Mouse (Mus musculus): Measurements from ENCODE around the gene Hsp90aa1. TPM values are rescaled to one million over a fixed set of nuclear protein-coding genes. Genes with fewer than 3 reads are reported as not detected.

Hsp90aa1 gene
- polyA plus RNA-seq, 1 experiment from 2014 or later, result 675 TPM

DNA sequence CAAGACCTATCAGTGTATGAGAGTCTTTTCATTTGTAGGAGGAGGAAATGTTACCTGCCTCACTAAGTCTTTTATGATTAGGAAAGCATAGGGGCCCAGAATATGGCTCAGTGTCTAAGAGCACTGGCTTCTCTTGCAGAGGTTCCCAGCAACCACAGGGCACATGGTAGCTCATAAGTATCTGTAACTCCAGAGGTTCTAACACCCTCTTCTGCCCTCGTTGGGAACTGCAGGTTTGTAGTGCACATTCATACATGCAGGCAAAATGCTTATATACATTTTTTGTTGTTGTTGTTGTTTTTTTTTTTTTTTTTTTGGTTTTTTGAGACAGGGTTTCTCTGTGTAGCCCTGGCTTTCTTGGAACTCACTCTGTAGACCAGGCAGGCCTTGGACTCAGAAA is 23.9 kb upstream of the Hsp90aa1 start:
- Histone ChIP-seq H3K27me3 (ENCODE audit: control insufficient read depth, insufficient read depth, low read length) (no peaks in the 10 kb centered on the region), H3K4me3 (ENCODE audit: control insufficient read depth in 1 of 2, insufficient read depth in 1 of 2, low read depth in 1 of 2, low read length in 2 of 2) (no peak overlapping the region), H3K4me1 (ENCODE audit: control insufficient read depth in 2 of 2, insufficient read depth in 2 of 2, low read length in 2 of 2) (no peaks in the 10 kb centered on the region), H3K9me3 (ENCODE audit: control insufficient read depth, low read length) (no peaks in the 10 kb centered on the region), H3K9ac (ENCODE audit: low read length) (no peak overlapping the region), H3K36me3 (ENCODE audit: control insufficient read depth, insufficient read depth, low read length) (no peaks in the 10 kb centered on the region), H3K27ac (replicated peaks in 1 of 2; ENCODE audit: control insufficient read depth in 1 of 2, insufficient read depth in 1 of 2, low read depth in 2 of 2, low read length in 2 of 2) (no peak overlapping the region), H3K4me2 (ENCODE audit: low read length) (no peak overlapping the region)
- WGBS, result 42% methylated on average over 1 of the region's 1 CpGs
- no peak for ATAC-seq (ENCODE audit: insufficient number of reproducible peaks, insufficient read depth, low FRiP score, low read depth)

DNA sequence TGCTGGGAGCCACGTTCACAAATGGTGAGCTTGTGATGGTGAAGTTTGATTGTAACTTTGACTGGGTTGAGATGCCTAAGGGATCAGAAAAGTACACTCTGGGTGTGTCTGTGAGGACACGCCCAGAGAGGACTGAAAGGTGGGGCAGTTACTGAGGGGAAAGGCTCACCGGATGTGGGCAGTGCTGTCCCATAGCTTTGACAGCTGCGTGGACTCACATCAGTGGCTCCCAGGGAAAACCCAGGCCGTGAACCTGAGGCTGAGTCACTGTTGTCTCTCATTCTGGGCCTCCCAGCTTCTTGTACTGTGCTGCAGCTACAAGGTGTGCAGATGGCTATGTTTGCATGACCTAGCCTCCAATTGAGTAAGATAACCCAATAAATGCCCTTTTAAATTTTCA is 23.0 kb upstream of the Hsp90aa1 start:
- Histone ChIP-seq H3K36me3 (ENCODE audit: control insufficient read depth, insufficient read depth, low read length) (no peaks in the 10 kb centered on the region), H3K27ac (replicated peaks in 1 of 2; ENCODE audit: control insufficient read depth in 1 of 2, insufficient read depth in 1 of 2, low read depth in 2 of 2, low read length in 2 of 2) (no peak overlapping the region), H3K4me1 (ENCODE audit: control insufficient read depth in 2 of 2, insufficient read depth in 2 of 2, low read length in 2 of 2) (no peaks in the 10 kb centered on the region), H3K4me3 (ENCODE audit: control insufficient read depth in 1 of 2, insufficient read depth in 1 of 2, low read depth in 1 of 2, low read length in 2 of 2) (no peak overlapping the region), H3K27me3 (ENCODE audit: control insufficient read depth, insufficient read depth, low read length) (0 out of 2 replicates have a peak, but pooled peaks cover under 1% of the 10 kb centered on the region), H3K4me2 (ENCODE audit: low read length) (no peak overlapping the region), H3K9me3 (ENCODE audit: control insufficient read depth, low read length) (no peaks in the 10 kb centered on the region), H3K9ac (ENCODE audit: low read length) (no peak overlapping the region)
- no peak for ATAC-seq (ENCODE audit: insufficient number of reproducible peaks, insufficient read depth, low FRiP score, low read depth)
- 76% methylated on average over 5 of the region's 5 CpGs for WGBS

- H3K4me3 ChIP-seq (ENCODE audit: control insufficient read depth in 1 of 2, insufficient read depth in 1 of 2, low read depth in 1 of 2, low read length in 2 of 2), result no peak overlapping the region
- 0 out of 2 replicates have a peak, but pooled peaks cover 5% of the 10 kb centered on the region for H3K27me3 ChIP-seq (ENCODE audit: control insufficient read depth, insufficient read depth, low read length)
- WGBS, result 85% methylated on average over 5 of the region's 5 CpGs
- no peaks in the 10 kb centered on the region for H3K9me3 ChIP-seq (ENCODE audit: control insufficient read depth, low read length)
- no peak overlapping the region for H3K27ac ChIP-seq (replicated peaks in 1 of 2; ENCODE audit: control insufficient read depth in 1 of 2, insufficient read depth in 1 of 2, low read depth in 2 of 2, low read length in 2 of 2)
- no peaks in the 10 kb centered on the region for H3K4me1 ChIP-seq (ENCODE audit: control insufficient read depth in 2 of 2, insufficient read depth in 2 of 2, low read length in 2 of 2)
- ATAC-seq (ENCODE audit: insufficient number of reproducible peaks, insufficient read depth, low FRiP score, low read depth), result no peak
- H3K4me2 ChIP-seq (ENCODE audit: low read length), result no peak overlapping the region
- no peak overlapping the region for H3K9ac ChIP-seq (ENCODE audit: low read length)
- no peaks in the 10 kb centered on the region for H3K36me3 ChIP-seq (ENCODE audit: control insufficient read depth, insufficient read depth, low read length)
These were observed 22.5 kb upstream of the Hsp90aa1 start for GRCm38 (mm10) chr12:110725051-110725450.

GRCm38 (mm10) chr12:110716004-110716403 is 13.5 kb upstream of the Hsp90aa1 start:
- H3K9me3 ChIP-seq (ENCODE audit: control insufficient read depth, low read length), result 0 out of 2 replicates have a peak, but pooled peaks cover 4% of the 10 kb centered on the region
- H3K27ac ChIP-seq (replicated peaks in 1 of 2; ENCODE audit: control insufficient read depth in 1 of 2, insufficient read depth in 1 of 2, low read depth in 2 of 2, low read length in 2 of 2), result no peak overlapping the region
- H3K4me2 ChIP-seq (ENCODE audit: low read length), result no peak overlapping the region
- WGBS, result 25% methylated on average over 5 of the region's 5 CpGs
- H3K27me3 ChIP-seq (ENCODE audit: control insufficient read depth, insufficient read depth, low read length), result 0 out of 2 replicates have a peak, but pooled peaks cover 7% of the 10 kb centered on the region
- ATAC-seq (ENCODE audit: insufficient number of reproducible peaks, insufficient read depth, low FRiP score, low read depth), result no peak
- no peaks in the 10 kb centered on the region for H3K36me3 ChIP-seq (ENCODE audit: control insufficient read depth, insufficient read depth, low read length)
- H3K4me3 ChIP-seq (ENCODE audit: control insufficient read depth in 1 of 2, insufficient read depth in 1 of 2, low read depth in 1 of 2, low read length in 2 of 2), result no peak overlapping the region
- H3K4me1 ChIP-seq (ENCODE audit: control insufficient read depth in 2 of 2, insufficient read depth in 2 of 2, low read length in 2 of 2), result no peaks in the 10 kb centered on the region
- H3K9ac ChIP-seq (ENCODE audit: low read length), result no peak overlapping the region

DNA sequence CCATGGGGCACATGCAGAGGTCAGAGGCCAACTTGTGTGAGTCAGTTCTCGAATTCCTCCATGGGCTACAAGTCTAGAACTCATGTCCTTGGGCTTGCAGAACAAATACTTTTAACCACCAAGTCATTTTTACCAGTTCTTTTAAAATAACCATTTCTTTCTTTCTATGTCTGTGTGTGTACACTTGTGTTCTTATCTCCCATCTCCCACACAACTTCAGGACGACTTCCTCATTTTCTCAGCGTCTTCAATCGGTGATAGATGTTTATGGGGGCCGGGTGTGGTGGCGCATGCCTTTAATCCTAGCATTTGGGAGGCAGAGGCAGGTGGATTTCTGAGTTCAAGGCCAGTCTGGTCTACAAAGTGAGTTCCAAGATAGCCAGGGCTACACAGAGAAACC is 11.7 kb upstream of the Hsp90aa1 start:
- Histone ChIP-seq H3K4me2 (ENCODE audit: low read length) (no peak overlapping the region), H3K4me3 (ENCODE audit: control insufficient read depth in 1 of 2, insufficient read depth in 1 of 2, low read depth in 1 of 2, low read length in 2 of 2) (no peak overlapping the region), H3K27me3 (ENCODE audit: control insufficient read depth, insufficient read depth, low read length) (no peaks in the 10 kb centered on the region), H3K36me3 (ENCODE audit: control insufficient read depth, insufficient read depth, low read length) (no peaks in the 10 kb centered on the region), H3K9me3 (ENCODE audit: control insufficient read depth, low read length) (0 out of 2 replicates have a peak, but pooled peaks cover 4% of the 10 kb centered on the region), H3K9ac (ENCODE audit: low read length) (no peak overlapping the region), H3K4me1 (ENCODE audit: control insufficient read depth in 2 of 2, insufficient read depth in 2 of 2, low read length in 2 of 2) (no peaks in the 10 kb centered on the region), H3K27ac (replicated peaks in 1 of 2; ENCODE audit: control insufficient read depth in 1 of 2, insufficient read depth in 1 of 2, low read depth in 2 of 2, low read length in 2 of 2) (no peak overlapping the region)
- no peak for ATAC-seq (ENCODE audit: insufficient number of reproducible peaks, insufficient read depth, low FRiP score, low read depth)
- 89% methylated on average over 6 of the region's 6 CpGs for WGBS

GRCm38 (mm10) chr12:110713784-110714183 is 11.3 kb upstream of the Hsp90aa1 start:
- 0 out of 2 replicates have a peak, but pooled peaks cover 4% of the 10 kb centered on the region for H3K9me3 ChIP-seq (ENCODE audit: control insufficient read depth, low read length)
- ATAC-seq (ENCODE audit: insufficient number of reproducible peaks, insufficient read depth, low FRiP score, low read depth), result no peak
- no peak overlapping the region for H3K4me2 ChIP-seq (ENCODE audit: low read length)
- no peak overlapping the region for H3K9ac ChIP-seq (ENCODE audit: low read length)
- no peaks in the 10 kb centered on the region for H3K4me1 ChIP-seq (ENCODE audit: control insufficient read depth in 2 of 2, insufficient read depth in 2 of 2, low read length in 2 of 2)
- H3K36me3 ChIP-seq (ENCODE audit: control insufficient read depth, insufficient read depth, low read length), result no peaks in the 10 kb centered on the region
- H3K27ac ChIP-seq (replicated peaks in 1 of 2; ENCODE audit: control insufficient read depth in 1 of 2, insufficient read depth in 1 of 2, low read depth in 2 of 2, low read length in 2 of 2), result no peak overlapping the region
- WGBS, result 94% methylated on average over 6 of the region's 6 CpGs
- no peaks in the 10 kb centered on the region for H3K27me3 ChIP-seq (ENCODE audit: control insufficient read depth, insufficient read depth, low read length)
- no peak overlapping the region for H3K4me3 ChIP-seq (ENCODE audit: control insufficient read depth in 1 of 2, insufficient read depth in 1 of 2, low read depth in 1 of 2, low read length in 2 of 2)

GRCm38 (mm10) chr12:110711270-110711669 is 8.7 kb upstream of the Hsp90aa1 start:
- 44% methylated on average over 5 of the region's 5 CpGs for WGBS
- Histone ChIP-seq H3K9me3 (ENCODE audit: control insufficient read depth, low read length) (0 out of 2 replicates have a peak, but pooled peaks cover 4% of the 10 kb centered on the region), H3K27me3 (ENCODE audit: control insufficient read depth, insufficient read depth, low read length) (no peaks in the 10 kb centered on the region), H3K9ac (ENCODE audit: low read length) (no peak overlapping the region), H3K36me3 (ENCODE audit: control insufficient read depth, insufficient read depth, low read length) (no peaks in the 10 kb centered on the region), H3K4me2 (ENCODE audit: low read length) (no peak overlapping the region), H3K4me3 (ENCODE audit: control insufficient read depth in 1 of 2, insufficient read depth in 1 of 2, low read depth in 1 of 2, low read length in 2 of 2) (no peak overlapping the region), H3K27ac (replicated peaks in 1 of 2; ENCODE audit: control insufficient read depth in 1 of 2, insufficient read depth in 1 of 2, low read depth in 2 of 2, low read length in 2 of 2) (no peak overlapping the region), H3K4me1 (ENCODE audit: control insufficient read depth in 2 of 2, insufficient read depth in 2 of 2, low read length in 2 of 2) (peaks cover 2 to 3% of the 10 kb centered on the region in 2 experiments; a peak in 2 of 4 replicates)
- ATAC-seq (ENCODE audit: insufficient number of reproducible peaks, insufficient read depth, low FRiP score, low read depth), result no peak

- Histone ChIP-seq H3K4me3 (ENCODE audit: control insufficient read depth in 1 of 2, insufficient read depth in 1 of 2, low read depth in 1 of 2, low read length in 2 of 2) (no peak overlapping the region), H3K9me3 (ENCODE audit: control insufficient read depth, low read length) (no peaks in the 10 kb centered on the region), H3K9ac (ENCODE audit: low read length) (no peak overlapping the region), H3K27me3 (ENCODE audit: control insufficient read depth, insufficient read depth, low read length) (no peaks in the 10 kb centered on the region), H3K36me3 (ENCODE audit: control insufficient read depth, insufficient read depth, low read length) (no peaks in the 10 kb centered on the region), H3K4me1 (ENCODE audit: control insufficient read depth in 2 of 2, insufficient read depth in 2 of 2, low read length in 2 of 2) (peaks cover 7 to 12% of the 10 kb centered on the region in 2 experiments), H3K27ac (replicated peaks in 1 of 2; ENCODE audit: control insufficient read depth in 1 of 2, insufficient read depth in 1 of 2, low read depth in 2 of 2, low read length in 2 of 2) (no peak overlapping the region; a peak in 1 of 4 replicates), H3K4me2 (ENCODE audit: low read length) (peak overlapping the region; percentile 71)
- 85% methylated on average over 7 of the region's 7 CpGs for WGBS
- ATAC-seq (ENCODE audit: insufficient number of reproducible peaks, insufficient read depth, low FRiP score, low read depth), result no peak
These were observed 4.9 kb upstream of the Hsp90aa1 start for GRCm38 (mm10) chr12:110707451-110707850.
